In genomic region chr3:27182733-27183600, GRCm38 (mm10) we compare ENCODE assay signal across 8 mouse cellular contexts. TPM values are rescaled to one million over a fixed set of nuclear protein-coding genes. Genes with fewer than 3 reads are reported as not detected.
DNase-seq lines count a peak whose midpoint lies in the region; ATAC-seq and TF ChIP-seq lines count a peak whose summit lies in the region.

TSS of gene Nceh1 (plus strand) at chr3:27182965.

- peaks cover 0 to 17% of the 10 kb centered on the region in 2 experiments; a peak in 2 of 4 replicates for H3K4me1 ChIP-seq in CH12.LX (ENCODE audit: control insufficient read depth in 1 of 2, insufficient read depth in 2 of 2)
- H3K4me1 ChIP-seq in forebrain, embryonic 12.5 days, result peaks cover 4% of the 10 kb centered on the region
- no peaks in the 10 kb centered on the region for H3K4me1 ChIP-seq in heart, postnatal 0 days (ENCODE audit: control insufficient read depth, insufficient read depth)
- H3K4me1 ChIP-seq in liver, embryonic 16.5 days (ENCODE audit: control insufficient read depth, low read depth, low read length), result peaks cover 8% of the 10 kb centered on the region
- H3K4me1 ChIP-seq in neural tube, embryonic 13.5 days (replicated peaks), result peaks cover 10% of the 10 kb centered on the region
- H3K4me1 ChIP-seq in testis, adult 2 months (ENCODE audit: control insufficient read depth, insufficient read depth, low read length), result peaks cover 7% of the 10 kb centered on the region; the same call in 1 of the 2 replicates

- no peak within 1 kb of the TSS for H3K27ac ChIP-seq in CH12.LX (ENCODE audit: insufficient read depth, low read depth)
- H3K27ac ChIP-seq in forebrain, embryonic 12.5 days, result no peak within 1 kb of the TSS
- peak within 1 kb of the TSS; percentile 81 for H3K27ac ChIP-seq in heart, postnatal 0 days (ENCODE audit: low read depth)
- no peak within 1 kb of the TSS for H3K27ac ChIP-seq in liver, embryonic 16.5 days (ENCODE audit: low read length)
- H3K27ac ChIP-seq in neural tube, embryonic 13.5 days (replicated peaks), result no peak within 1 kb of the TSS; the same call in 1 of the 2 replicates
- no peak within 1 kb of the TSS for H3K27ac ChIP-seq in testis, adult 2 months (ENCODE audit: control insufficient read depth, insufficient read depth, low read depth, low read length)

- no peaks in the 10 kb centered on the region for H3K27me3 ChIP-seq in CH12.LX (replicated peaks)
- 0 out of 2 replicates have a peak, but pooled peaks cover 8% of the 10 kb centered on the region for H3K27me3 ChIP-seq in forebrain, embryonic 12.5 days
- no peaks in the 10 kb centered on the region for H3K27me3 ChIP-seq in heart, postnatal 0 days (ENCODE audit: control insufficient read depth, insufficient read depth, low read length)
- no peaks in the 10 kb centered on the region for H3K27me3 ChIP-seq in liver, embryonic 16.5 days (ENCODE audit: control insufficient read depth, insufficient read depth, low read depth, low read length)
- no peaks in the 10 kb centered on the region; the same call in 1 of the 2 replicates for H3K27me3 ChIP-seq in neural tube, embryonic 13.5 days
- no peaks in the 10 kb centered on the region for H3K27me3 ChIP-seq in testis, adult 2 months (ENCODE audit: control insufficient read depth, insufficient read depth, low read length)

- no peaks in the 10 kb centered on the region for H3K79me2 ChIP-seq in CH12.LX (replicated peaks; ENCODE audit: control insufficient read depth, extremely low read depth, insufficient read depth, poor library complexity, severe bottlenecking)

- peak within 1 kb of the TSS; percentile 56 to 95 (median 83) for H3K4me3 ChIP-seq in CH12.LX (replicated peaks in 1 of 3; ENCODE audit: low read depth in 2 of 3, low read length in 2 of 3, poor library complexity in 1 of 3)
- peak within 1 kb of the TSS; percentile 68 for H3K4me3 ChIP-seq in forebrain, embryonic 12.5 days (replicated peaks)
- peak within 1 kb of the TSS; percentile 74 for H3K4me3 ChIP-seq in heart, postnatal 0 days (ENCODE audit: low read depth, low read length)
- H3K4me3 ChIP-seq in liver, embryonic 16.5 days (ENCODE audit: low read depth, low read length), result peak within 1 kb of the TSS; percentile 68
- H3K4me3 ChIP-seq in neural tube, embryonic 13.5 days, result peak within 1 kb of the TSS; percentile 80
- H3K4me3 ChIP-seq in testis, adult 2 months (ENCODE audit: control insufficient read depth, low read depth, low read length), result peak within 1 kb of the TSS; percentile 86

- dilution Hi-C loops in CH12.LX (cut with MboI; ENCODE audit: extremely low pct_ligation_motif_present, extremely low pct_unique_long_range_greater_than_20kb, low sequenced_read_pairs), result no loop called here

- peak within 1 kb of the TSS; percentile 67 for H3K4me2 ChIP-seq in CH12.LX (ENCODE audit: insufficient read depth, low read depth, poor library complexity, severe bottlenecking)
- peak within 1 kb of the TSS; percentile 92 for H3K4me2 ChIP-seq in forebrain, embryonic 12.5 days
- peak within 1 kb of the TSS; percentile 90 for H3K4me2 ChIP-seq in heart, postnatal 0 days (ENCODE audit: low read depth, low read length)
- peak within 1 kb of the TSS; percentile 80 for H3K4me2 ChIP-seq in liver, embryonic 16.5 days (ENCODE audit: low read depth, low read length)
- H3K4me2 ChIP-seq in neural tube, embryonic 13.5 days, result peak within 1 kb of the TSS; percentile 96

- DNase-seq in CH12.LX (ENCODE audit: extremely low read depth), result peak; percentile 95
- peak; percentile 79 for DNase-seq in c-Kit-positive CD71-positive TER-119-negative erythroid progenitor cells, embryonic 14.5 days (ENCODE audit: low read depth)
- peak; percentile 96 for DNase-seq in heart, postnatal 0 days (ENCODE audit: low spot score)
- DNase-seq in kidney, postnatal 4 days, result peak; percentile 95 to 97

- TF ChIP-seq EP300 in CH12.LX (IDR thresholded peaks at IDR 0.05; ENCODE audit: low read length), result no peak
- peak; percentile 45; the same call in 1 of the 2 replicates for TF ChIP-seq EP300 in heart, postnatal 0 days (IDR thresholded peaks at IDR 0.05; ENCODE audit: low read depth)

- in situ Hi-C loops in CH12.LX (cut with MboI; ENCODE audit: low pct_ligation_motif_present, low pct_unique_long_range_greater_than_20kb, low sequenced_read_pairs), result loop anchor here (5.0 kb wide), 1 partner anchor 34 kb away; no protein-coding TSS in a partner anchor

- peak; percentile 90 for TF ChIP-seq POLR2A in CH12.LX (IDR thresholded peaks at IDR 0.05; ENCODE audit: low read depth, low read length)
- peak; percentile 44 for TF ChIP-seq POLR2A in testis, adult 2 months (IDR thresholded peaks at IDR 0.05; ENCODE audit: control insufficient read depth, low read depth, low read length)

- WGBS in forebrain, embryonic 12.5 days, result under 1% methylated on average over 54 of the region's 54 CpGs
- WGBS in heart, postnatal 0 days, result under 1% methylated on average over 52 of the region's 54 CpGs
- under 1% methylated on average over 54 of the region's 54 CpGs for WGBS in liver, embryonic 16.5 days (ENCODE audit: insufficient replicate concordance)
- 1% methylated on average over 54 of the region's 54 CpGs for WGBS in neural tube, embryonic 13.5 days

- TF ChIP-seq RAD21 in CH12.LX (IDR thresholded peaks at IDR 0.05; ENCODE audit: low read depth, low read length), result peak; percentile 84

- peak; percentile 74 to 97 for TF ChIP-seq CTCF in CH12.LX (conservative IDR thresholded peaks at IDR 0.05 in 1 of 2, IDR thresholded peaks at IDR 0.05 in 1 of 2; ENCODE audit: low read depth in 2 of 2, low read length in 2 of 2)
- peak; percentile 92 for TF ChIP-seq CTCF in heart, postnatal 0 days (IDR thresholded peaks at IDR 0.05; ENCODE audit: low read depth)
- TF ChIP-seq CTCF in testis, adult 2 months (IDR thresholded peaks at IDR 0.05; ENCODE audit: control insufficient read depth, insufficient read depth, insufficient replicate concordance, low read depth, low read length), result peak; percentile 84; the same call in 1 of the 2 replicates

- no peaks in the 10 kb centered on the region for H3K9me3 ChIP-seq in CH12.LX (replicated peaks; ENCODE audit: low read length)
- no peaks in the 10 kb centered on the region for H3K9me3 ChIP-seq in forebrain, embryonic 12.5 days
- no peaks in the 10 kb centered on the region for H3K9me3 ChIP-seq in heart, postnatal 0 days (replicated peaks; ENCODE audit: control insufficient read depth, low read length)
- H3K9me3 ChIP-seq in liver, embryonic 16.5 days (replicated peaks; ENCODE audit: control insufficient read depth, low read length), result no peaks in the 10 kb centered on the region
- H3K9me3 ChIP-seq in neural tube, embryonic 13.5 days, result no peaks in the 10 kb centered on the region

- peaks cover 0 to 27% of the 10 kb centered on the region in 2 experiments for H3K36me3 ChIP-seq in CH12.LX (replicated peaks in 1 of 2; ENCODE audit: control insufficient read depth in 1 of 2, insufficient read depth in 1 of 2, low read length in 1 of 2)
- H3K36me3 ChIP-seq in forebrain, embryonic 12.5 days (replicated peaks), result no peaks in the 10 kb centered on the region
- H3K36me3 ChIP-seq in heart, postnatal 0 days (replicated peaks; ENCODE audit: control insufficient read depth, insufficient read depth, low read length), result no peaks in the 10 kb centered on the region
- H3K36me3 ChIP-seq in liver, embryonic 16.5 days (ENCODE audit: control insufficient read depth, insufficient read depth), result no peaks in the 10 kb centered on the region
- no peaks in the 10 kb centered on the region for H3K36me3 ChIP-seq in neural tube, embryonic 13.5 days
- no peaks in the 10 kb centered on the region for H3K36me3 ChIP-seq in testis, adult 2 months (ENCODE audit: control insufficient read depth, insufficient read depth, low read length)

- peak; percentile 100 for ATAC-seq in forebrain, embryonic 12.5 days (ENCODE audit: low FRiP score)
- peak; percentile 99 for ATAC-seq in heart, postnatal 0 days (ENCODE audit: insufficient read depth, low read depth)
- peak; percentile 95 for ATAC-seq in liver, embryonic 16.5 days (ENCODE audit: low read depth)
- peak; percentile 99 for ATAC-seq in neural tube, embryonic 13.5 days (ENCODE audit: low read depth)

- H3K9ac ChIP-seq in CH12.LX (ENCODE audit: insufficient read depth, low read depth), result peak within 1 kb of the TSS; percentile 68
- peak within 1 kb of the TSS; percentile 70 for H3K9ac ChIP-seq in forebrain, embryonic 12.5 days
- H3K9ac ChIP-seq in heart, postnatal 0 days (replicated peaks; ENCODE audit: low read depth, low read length), result peak within 1 kb of the TSS; percentile 65
- H3K9ac ChIP-seq in liver, embryonic 16.5 days (ENCODE audit: low read depth, low read length), result peak within 1 kb of the TSS; percentile 55
- H3K9ac ChIP-seq in neural tube, embryonic 13.5 days, result peak within 1 kb of the TSS; percentile 78

TF ChIP-seq in CH12.LX, 34 proteins besides CTCF, POLR2A, EP300 and RAD21 (continues in another document):
- TF ChIP-seq RCOR1 (conservative IDR thresholded peaks at IDR 0.05; ENCODE audit: low read depth, low read length), result no peak
- no peak for TF ChIP-seq GABPA (IDR thresholded peaks at IDR 0.05; ENCODE audit: insufficient replicate concordance, low read depth, low read length)
- no peak for TF ChIP-seq JUN (IDR thresholded peaks at IDR 0.05; ENCODE audit: insufficient read depth, low read depth, low read length)
- peak; percentile 85 for TF ChIP-seq UBTF (IDR thresholded peaks at IDR 0.05; ENCODE audit: low read depth, low read length)
- TF ChIP-seq KAT2A (IDR thresholded peaks at IDR 0.05; ENCODE audit: insufficient replicate concordance, low read length), result 0 out of 2 replicates have a peak, but pooled peaks have one; percentile 24
- peak; percentile 34; the same call in 1 of the 2 replicates for TF ChIP-seq ZKSCAN1 (IDR thresholded peaks at IDR 0.05; ENCODE audit: borderline replicate concordance, low read depth, low read length)
- TF ChIP-seq MAX (IDR thresholded peaks at IDR 0.05; ENCODE audit: low read length), result peak; percentile 89
- peak; percentile 80 for TF ChIP-seq TCF12 (IDR thresholded peaks at IDR 0.05; ENCODE audit: low read depth, low read length)
- TF ChIP-seq SMC3 (IDR thresholded peaks at IDR 0.05; ENCODE audit: low read depth, low read length), result peak; percentile 93
- 0 out of 2 replicates have a peak, but pooled peaks have one; percentile 6 for TF ChIP-seq ETS1 (conservative IDR thresholded peaks at IDR 0.05; ENCODE audit: low read depth, low read length)
- TF ChIP-seq NELFE (IDR thresholded peaks at IDR 0.05; ENCODE audit: low read depth, low read length), result peak; percentile 74

RNA-seq across cellular contexts. Expression of gene Nceh1, which starts in this region (rescaled TPM):
- 8.5 and 9.1 TPM in 2 replicates for total RNA-seq in CH12.LX (2012; rRNA removed)
- total RNA-seq in CH12.LX (2014; rRNA removed), result 11.8 and 12.3 TPM in 2 replicates
- 8.1 and 9.2 TPM in 2 replicates for polyA plus RNA-seq in CH12.LX (2012; ENCODE audit: insufficient read length, low read depth)
- 4.1 and 4.4 TPM in 2 replicates for polyA plus RNA-seq in forebrain, embryonic 12.5 days (2016; fragmentation: Nextera tagmentation; extraction: Ambion mirVana)
- 80.7 and 81.0 TPM in 2 replicates for total RNA-seq in heart, postnatal 0 days (2014; rRNA removed; ENCODE audit: low replicate concordance)
- polyA plus RNA-seq in heart, postnatal 0 days (2015; fragmentation: Nextera tagmentation; extraction: Ambion mirVana), result 51.6 and 67.7 TPM in 2 replicates
- 6.1 and 7.2 TPM in 2 replicates for polyA plus RNA-seq in liver, embryonic 16.5 days (2015; fragmentation: Nextera tagmentation; extraction: Ambion mirVana)
- polyA plus RNA-seq in neural tube, embryonic 13.5 days (2015; fragmentation: Nextera tagmentation; extraction: Ambion mirVana), result 6.5 and 7.0 TPM in 2 replicates
- polyA plus RNA-seq in testis, adult 2 months (2012; rRNA removed), result 1.3 and 2.4 TPM in 2 replicates
